Mouse (Mus musculus) heart, adult 2 months (tissue): ENCODE measurements at regions not wholly inside any gene's neighbourhood (a gene's known extent, or its start where the extent isn't known, plus 50 kb on each side); places are given as distances from the start of the nearest gene placed in this dataset.

Source experiments
- DNase-seq, 2 experiments: peaks; one replicate each; pipeline ENCODE4 v3.0.0; 2021
- H3K27ac ChIP-seq: fragments of 200-600 bp; 2 replicates; pipeline ENCODE4 v1.8.1; 2022
- H3K27me3 ChIP-seq: fragments of 200-500 bp; 2 replicates; pipeline ENCODE4 v1.6.1; 2012; ENCODE audit warnings: mild to moderate bottlenecking, low read length, inconsistent platforms, mixed read lengths; ENCODE audit not compliant: control insufficient read depth, insufficient read depth
- H3K36me3 ChIP-seq: fragments of 200-500 bp; 2 replicates; pipeline ENCODE4 v1.6.1; 2012; ENCODE audit warnings: low read length, inconsistent platforms; ENCODE audit not compliant: control insufficient read depth, insufficient read depth
- H3K4me1 ChIP-seq: fragments of 200-500 bp; 2 replicates; pipeline ENCODE4 v1.6.1; 2011; ENCODE audit warnings: low read length; ENCODE audit not compliant: control insufficient read depth, insufficient read depth
- H3K4me3 ChIP-seq: fragments of 200-600 bp; 2 replicates; pipeline ENCODE4 v1.8.1; 2022
- H3K79me2 ChIP-seq: fragments of 200-500 bp; replicated peaks from 2 replicates; pipeline ENCODE4 v1.6.1; 2012; ENCODE audit warnings: mild to moderate bottlenecking, inconsistent platforms, low read length, moderate library complexity, mixed read lengths; ENCODE audit not compliant: control insufficient read depth, insufficient read depth
- H3K9ac ChIP-seq: fragments of 200-500 bp; 2 replicates; pipeline ENCODE4 v1.6.1; 2012; ENCODE audit warnings: low read depth, mild to moderate bottlenecking, control low read depth, inconsistent platforms, low read length, mixed read lengths
- CTCF ChIP-seq: fragments of 200-600 bp; IDR thresholded peaks from 2 replicates; pipeline ENCODE4 v1.8.1; 2022; ENCODE audit warnings: antibody characterized with exemption, mild to moderate bottlenecking, moderate library complexity
- EP300 ChIP-seq: fragments of 200-500 bp; IDR thresholded peaks from 2 replicates; pipeline ENCODE4 v1.6.1; 2011; ENCODE audit warnings: low read depth, low read length, control low read depth; ENCODE audit not compliant: insufficient read depth
- POLR2A ChIP-seq: fragments of 200-500 bp; IDR thresholded peaks from 2 replicates; pipeline ENCODE4 v1.6.1; 2011; ENCODE audit warnings: mild to moderate bottlenecking, low read depth, low read length, control low read depth; ENCODE audit not compliant: insufficient read depth
- WGBS: fragments of 180-500 bp; shearing (Covaris S2); methylation state at CpG from one replicate; pipeline ENCODE4 v1.1.7; 2018; 5-methylcytosine and 5-hydroxymethylcytosine counted together
- intact Hi-C: fragments of 180-260 bp; cut with DNase I; formaldehyde crosslinking; loops from one replicate; pipeline ENCODE4 v1.15.1; 2025

DNA sequence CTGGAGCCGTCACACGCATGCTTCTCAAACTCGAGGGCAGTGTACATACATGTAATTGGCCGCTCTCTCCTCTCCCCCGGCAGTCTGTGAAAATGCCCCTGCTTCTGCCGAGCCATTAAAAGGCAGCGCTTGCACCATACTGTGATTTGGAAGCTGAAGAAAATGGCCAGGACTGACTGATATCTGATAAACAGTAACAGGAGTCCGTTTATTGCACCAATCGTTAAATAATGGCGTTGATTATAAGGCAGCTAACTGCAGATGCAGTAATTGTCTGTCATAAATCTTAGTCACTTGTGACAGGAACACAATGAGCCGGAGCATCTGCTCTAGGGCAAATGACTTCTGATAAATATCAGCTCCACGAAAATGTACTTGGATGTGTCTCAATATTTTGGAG is 185.3 kb upstream of the Dnajc19 start:
- Histone ChIP-seq H3K4me3 (no peak overlapping the region), H3K36me3 (no peaks in the 10 kb centered on the region), H3K27ac (no peak overlapping the region), H3K4me1 (no peaks in the 10 kb centered on the region), H3K9ac (no peak overlapping the region), H3K27me3 (no peaks in the 10 kb centered on the region), H3K79me2 (no peaks in the 10 kb centered on the region)
- intact Hi-C loops = no loop called here
- 81% methylated on average over 12 of the region's 12 CpGs for WGBS
- TF ChIP-seq EP300 (no peak), POLR2A (no peak), CTCF (no peak)
- DNase-seq = no peak

DNA sequence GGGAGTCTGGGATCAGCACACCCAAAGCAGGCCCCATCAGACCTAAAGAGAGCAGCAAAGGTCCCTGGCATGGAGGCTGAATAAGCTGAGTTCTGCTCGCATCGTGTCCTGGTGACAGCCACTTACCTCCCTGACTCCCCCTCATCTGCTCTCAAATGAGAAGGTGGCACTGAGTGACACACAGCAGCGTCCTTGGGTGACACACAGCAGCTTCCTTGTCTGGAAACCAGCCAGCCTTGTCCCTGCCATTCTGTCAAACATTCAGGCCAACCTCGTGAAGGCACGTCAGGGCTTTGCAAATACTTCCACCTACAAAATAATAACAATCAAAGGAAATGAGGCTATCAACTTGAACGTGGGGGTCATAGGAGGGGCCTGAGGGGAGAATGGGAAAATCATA is 183.7 kb upstream of the Dnajc19 start:
- Histone ChIP-seq H3K27ac (no peak overlapping the region), H3K9ac (no peak overlapping the region), H3K27me3 (no peaks in the 10 kb centered on the region), H3K79me2 (no peaks in the 10 kb centered on the region), H3K4me1 (no peaks in the 10 kb centered on the region), H3K36me3 (no peaks in the 10 kb centered on the region), H3K4me3 (no peak overlapping the region)
- 17% methylated on average over 6 of the region's 6 CpGs for WGBS
- no peak for TF ChIP-seq CTCF
- TF ChIP-seq EP300 = no peak
- TF ChIP-seq POLR2A = no peak
- intact Hi-C loops = no loop called here
- DNase-seq = no peak

GRCm38 (mm10) chr3:34252730-34253337 is 171.7 kb upstream of the Dnajc19 start:
- no peaks in the 10 kb centered on the region for H3K36me3 ChIP-seq
- no peak for DNase-seq
- WGBS = 62% methylated on average over 12 of the region's 12 CpGs
- TF ChIP-seq EP300 (no peak), CTCF (no peak), POLR2A (no peak)
- H3K27ac ChIP-seq = no peak overlapping the region
- H3K79me2 ChIP-seq = no peaks in the 10 kb centered on the region
- no peaks in the 10 kb centered on the region for H3K27me3 ChIP-seq
- no peaks in the 10 kb centered on the region for H3K4me1 ChIP-seq
- no peak overlapping the region for H3K9ac ChIP-seq
- no peak overlapping the region for H3K4me3 ChIP-seq
- intact Hi-C loops = no loop called here

GRCm38 (mm10) chr3:34242126-34242525 is 161.0 kb upstream of the Dnajc19 start:
- Histone ChIP-seq H3K4me1 (no peaks in the 10 kb centered on the region), H3K79me2 (no peaks in the 10 kb centered on the region), H3K4me3 (no peak overlapping the region), H3K27me3 (no peaks in the 10 kb centered on the region), H3K9ac (no peak overlapping the region), H3K36me3 (no peaks in the 10 kb centered on the region), H3K27ac (no peak overlapping the region)
- TF ChIP-seq POLR2A (no peak), EP300 (no peak), CTCF (no peak)
- intact Hi-C loops = no loop called here
- WGBS = 79% methylated on average over 3 of the region's 3 CpGs
- DNase-seq = no peak

DNA sequence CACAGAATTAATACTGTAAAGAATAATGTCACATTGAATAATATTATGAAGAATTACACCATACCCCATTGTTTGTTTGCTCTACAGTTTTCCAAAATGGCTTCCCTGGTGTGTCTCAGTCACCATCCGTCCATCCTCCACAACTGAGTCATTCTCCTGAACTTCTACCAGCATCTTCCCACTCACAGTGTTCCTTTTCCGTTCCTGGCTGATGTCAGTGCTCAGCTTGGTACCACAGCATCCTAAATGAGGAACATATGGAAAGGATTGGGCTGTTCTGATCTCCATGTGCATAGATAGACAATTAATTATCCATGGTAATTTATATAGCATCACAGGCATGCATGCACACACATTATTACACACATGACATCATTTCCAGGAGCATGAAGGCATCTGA is 158.9 kb upstream of the Dnajc19 start:
- no peaks in the 10 kb centered on the region; the same call in 1 of the 2 replicates for H3K27me3 ChIP-seq
- TF ChIP-seq POLR2A (no peak), CTCF (no peak), EP300 (no peak)
- no peaks in the 10 kb centered on the region for H3K79me2 ChIP-seq
- intact Hi-C loops = loop anchor here (10.0 kb wide), 3 partner anchors 405 to 1335 kb away; no protein-coding TSS in a partner anchor
- no peaks in the 10 kb centered on the region for H3K36me3 ChIP-seq
- no peak overlapping the region for H3K4me3 ChIP-seq
- 51% methylated on average over 2 of the region's 2 CpGs for WGBS
- no peak for DNase-seq
- no peaks in the 10 kb centered on the region for H3K4me1 ChIP-seq
- H3K27ac ChIP-seq = no peak overlapping the region
- no peak overlapping the region for H3K9ac ChIP-seq

GRCm38 (mm10) chr3:34234391-34234790 is 153.3 kb upstream of the Dnajc19 start:
- Histone ChIP-seq H3K79me2 (no peaks in the 10 kb centered on the region), H3K9ac (no peak overlapping the region), H3K4me1 (no peaks in the 10 kb centered on the region), H3K36me3 (no peaks in the 10 kb centered on the region), H3K27ac (no peak overlapping the region), H3K4me3 (no peak overlapping the region), H3K27me3 (no peaks in the 10 kb centered on the region; the same call in 1 of the 2 replicates)
- intact Hi-C loops = loop anchor here (10.0 kb wide), 3 partner anchors 410 to 1340 kb away; no protein-coding TSS in a partner anchor
- 75% methylated on average over 8 of the region's 8 CpGs for WGBS
- TF ChIP-seq CTCF = no peak
- no peak for TF ChIP-seq POLR2A
- TF ChIP-seq EP300 = no peak
- no peak for DNase-seq
